Mouse (Mus musculus): ENCODE data around the gene Lmcd1. TPM values are rescaled to one million over a fixed set of nuclear protein-coding genes. Genes with fewer than 3 reads are reported as not detected.

Gene Lmcd1
- total and polyA plus RNA-seq, 3 experiments, result 0.64 to 4.8 (median 2.3) TPM

- Histone ChIP-seq H3K4me3 (replicated peaks in 1 of 3; ENCODE audit: low read depth in 2 of 3, low read length in 2 of 3, poor library complexity in 1 of 3) (no peak overlapping the region), H3K27ac (ENCODE audit: insufficient read depth, low read depth) (no peak overlapping the region), H3K9ac (ENCODE audit: insufficient read depth, low read depth) (no peak overlapping the region), H3K9me3 (replicated peaks; ENCODE audit: low read length) (no peaks in the 10 kb centered on the region), H3K36me3 (replicated peaks in 1 of 2; ENCODE audit: control insufficient read depth in 1 of 2, insufficient read depth in 1 of 2, low read length in 1 of 2) (no peaks in the 10 kb centered on the region), H3K4me2 (ENCODE audit: insufficient read depth, low read depth, poor library complexity, severe bottlenecking) (no peak overlapping the region), H3K4me1 (ENCODE audit: control insufficient read depth in 1 of 2, insufficient read depth in 2 of 2) (no peaks in the 10 kb centered on the region), H3K27me3 (replicated peaks) (no peaks in the 10 kb centered on the region), H3K79me2 (replicated peaks; ENCODE audit: control insufficient read depth, extremely low read depth, insufficient read depth, poor library complexity, severe bottlenecking) (no peaks in the 10 kb centered on the region)
- in situ Hi-C loops (cut with MboI; ENCODE audit: low pct_ligation_motif_present, low pct_unique_long_range_greater_than_20kb, low sequenced_read_pairs) (no loop called here), dilution Hi-C loops (cut with MboI; ENCODE audit: extremely low pct_ligation_motif_present, extremely low pct_unique_long_range_greater_than_20kb, low sequenced_read_pairs) (no loop called here)
- no peak for DNase-seq (ENCODE audit: extremely low read depth)
- TF ChIP-seq POLR2A (IDR thresholded peaks at IDR 0.05; ENCODE audit: low read depth, low read length), result no peak
- TF ChIP-seq SIN3A (IDR thresholded peaks at IDR 0.05; ENCODE audit: low read length), result no peak
- TF ChIP-seq MAFK (IDR thresholded peaks at IDR 0.05; ENCODE audit: insufficient replicate concordance, low read length), result no peak
- no peak for TF ChIP-seq PAX5 (IDR thresholded peaks at IDR 0.05; ENCODE audit: low read length)
- no peak for TF ChIP-seq EP300 (IDR thresholded peaks at IDR 0.05; ENCODE audit: low read length)
- no peak for TF ChIP-seq ZMIZ1 (IDR thresholded peaks at IDR 0.05; ENCODE audit: low read depth, low read length)
- TF ChIP-seq JUND (conservative IDR thresholded peaks at IDR 0.05; ENCODE audit: low read depth, low read length), result no peak
- no peak for TF ChIP-seq SMC3 (IDR thresholded peaks at IDR 0.05; ENCODE audit: low read depth, low read length)
- no peak for TF ChIP-seq CTCF (conservative IDR thresholded peaks at IDR 0.05 in 1 of 2, IDR thresholded peaks at IDR 0.05 in 1 of 2; ENCODE audit: low read depth in 2 of 2, low read length in 2 of 2)
- TF ChIP-seq HCFC1 (IDR thresholded peaks at IDR 0.05; ENCODE audit: low read depth, low read length), result no peak
- TF ChIP-seq ZNF384 (IDR thresholded peaks at IDR 0.05; ENCODE audit: low read depth, low read length), result no peak
- TF ChIP-seq ELF1 (IDR thresholded peaks at IDR 0.05; ENCODE audit: low read depth, low read length), result no peak
- TF ChIP-seq TCF12 (IDR thresholded peaks at IDR 0.05; ENCODE audit: low read depth, low read length), result no peak
- TF ChIP-seq ZC3H11A (IDR thresholded peaks at IDR 0.05; ENCODE audit: low read depth, low read length), result no peak
- no peak for TF ChIP-seq KAT2A (IDR thresholded peaks at IDR 0.05; ENCODE audit: insufficient replicate concordance, low read length)
- TF ChIP-seq CHD1 (IDR thresholded peaks at IDR 0.05; ENCODE audit: low read depth, low read length), result no peak
- no peak for TF ChIP-seq RAD21 (IDR thresholded peaks at IDR 0.05; ENCODE audit: low read depth, low read length)
- TF ChIP-seq MAZ (IDR thresholded peaks at IDR 0.05; ENCODE audit: low read depth, low read length), result no peak
- no peak for TF ChIP-seq ZKSCAN1 (IDR thresholded peaks at IDR 0.05; ENCODE audit: borderline replicate concordance, low read depth, low read length)
These were observed 17.6 kb downstream of the Lmcd1 start for GRCm38 (mm10) chr6:112291146-112291545.

- TF ChIP-seq ZNF384 (IDR thresholded peaks at IDR 0.05; ENCODE audit: low read depth, low read length) (no peak), KAT2A (IDR thresholded peaks at IDR 0.05; ENCODE audit: insufficient replicate concordance, low read length) (no peak), MYC (IDR thresholded peaks at IDR 0.05; ENCODE audit: low read depth, low read length) (no peak), USF1 (IDR thresholded peaks at IDR 0.05; ENCODE audit: low read depth, low read length) (no peak)
- Histone ChIP-seq H3K4me2 (ENCODE audit: insufficient read depth, low read depth, poor library complexity, severe bottlenecking) (no peak overlapping the region), H3K9me3 (replicated peaks; ENCODE audit: low read length) (no peaks in the 10 kb centered on the region), H3K4me1 (ENCODE audit: control insufficient read depth in 1 of 2, insufficient read depth in 2 of 2) (no peaks in the 10 kb centered on the region), H3K27ac (ENCODE audit: insufficient read depth, low read depth) (no peak overlapping the region), H3K79me2 (replicated peaks; ENCODE audit: control insufficient read depth, extremely low read depth, insufficient read depth, poor library complexity, severe bottlenecking) (no peaks in the 10 kb centered on the region), H3K9ac (ENCODE audit: insufficient read depth, low read depth) (no peak overlapping the region), H3K4me3 (replicated peaks in 1 of 3; ENCODE audit: low read depth in 2 of 3, low read length in 2 of 3, poor library complexity in 1 of 3) (no peak overlapping the region), H3K36me3 (replicated peaks in 1 of 2; ENCODE audit: control insufficient read depth in 1 of 2, insufficient read depth in 1 of 2, low read length in 1 of 2) (no peaks in the 10 kb centered on the region), H3K27me3 (replicated peaks) (no peaks in the 10 kb centered on the region)
- in situ Hi-C loops (cut with MboI; ENCODE audit: low pct_ligation_motif_present, low pct_unique_long_range_greater_than_20kb, low sequenced_read_pairs) (no loop called here), dilution Hi-C loops (cut with MboI; ENCODE audit: extremely low pct_ligation_motif_present, extremely low pct_unique_long_range_greater_than_20kb, low sequenced_read_pairs) (no loop called here)
- no peak for DNase-seq (ENCODE audit: extremely low read depth)
These were observed 19.8 kb downstream of the Lmcd1 start for GRCm38 (mm10) chr6:112293320-112293719.
